Mouse (Mus musculus) myocyte (in vitro differentiated cells): ENCODE results near the gene Gpr19. TPM values are rescaled to one million over a fixed set of nuclear protein-coding genes. Genes with fewer than 3 reads are reported as not detected.

Experiments
- H3K27me3 ChIP-seq: one replicate; pipeline ENCODE4 v1.6.1; 2011; ENCODE audit not compliant: control insufficient read depth, insufficient read depth, insufficient read length
- H3K36me3 ChIP-seq: one replicate; pipeline ENCODE4 v1.6.1; 2011; ENCODE audit not compliant: control insufficient read depth, insufficient read depth
- H3K4me2 ChIP-seq: one replicate; pipeline ENCODE4 v1.6.1; 2011; ENCODE audit warnings: low read depth, control low read depth
- H3K4me3 ChIP-seq: one replicate; pipeline ENCODE4 v1.5.1; 2011; ENCODE audit warnings: mild to moderate bottlenecking, control low read depth, moderate library complexity
- H3K79me2 ChIP-seq: one replicate; pipeline ENCODE4 v1.6.1; 2011; ENCODE audit not compliant: control insufficient read depth, insufficient read depth
- H3ac ChIP-seq: one replicate; pipeline ENCODE4 v1.6.1; 2011; ENCODE audit not compliant: control insufficient read depth, insufficient read length
- CEBPB ChIP-seq: IDR thresholded peaks from 2 replicates; pipeline ENCODE4 v1.6.1; 2011; ENCODE audit warnings: mild to moderate bottlenecking, moderate library complexity; ENCODE audit not compliant: poor library complexity, insufficient read depth, severe bottlenecking
- E2F4 ChIP-seq: IDR thresholded peaks from one replicate; pipeline ENCODE4 v1.6.1; 2011; ENCODE audit warnings: mild to moderate bottlenecking, control low read depth, moderate library complexity; ENCODE audit not compliant: insufficient read depth
- MAX ChIP-seq: IDR thresholded peaks from one replicate; pipeline ENCODE4 v1.6.1; 2011; ENCODE audit warnings: low read depth, mild to moderate bottlenecking, control low read depth
- MYOD1 ChIP-seq, 3 experiments: IDR thresholded peaks; one replicate each; pipeline ENCODE4 v1.6.1; 2011; ENCODE audit warnings: control low read depth in 2 of 3, low read depth in 2 of 3, mild to moderate bottlenecking in 2 of 3, moderate library complexity in 1 of 3; ENCODE audit not compliant: insufficient read length in 2 of 3, control insufficient read depth in 1 of 3
- MYOG ChIP-seq, 3 experiments: IDR thresholded peaks; one replicate each; pipeline ENCODE4 v1.6.1; 2011; ENCODE audit warnings: control low read depth in 2 of 3, low read depth in 2 of 3, mild to moderate bottlenecking in 2 of 3; ENCODE audit not compliant: insufficient read length in 2 of 3, control insufficient read depth in 1 of 3, insufficient read depth in 1 of 3
- POLR2A ChIP-seq: IDR thresholded peaks from one replicate; pipeline ENCODE4 v1.6.1; 2011; ENCODE audit warnings: low read depth, mild to moderate bottlenecking, control low read depth, moderate library complexity; ENCODE audit not compliant: insufficient read length
- POLR2AphosphoS2 ChIP-seq: IDR thresholded peaks from one replicate; pipeline ENCODE4 v1.6.1; 2011; ENCODE audit warnings: low read depth, control low read depth; ENCODE audit not compliant: insufficient read length
- REST ChIP-seq: IDR thresholded peaks from one replicate; pipeline ENCODE4 v1.6.1; 2011; ENCODE audit warnings: mild to moderate bottlenecking, control low read depth, moderate library complexity; ENCODE audit not compliant: insufficient read depth, insufficient read length
- SRF ChIP-seq: IDR thresholded peaks from one replicate; pipeline ENCODE4 v1.6.1; 2011; ENCODE audit warnings: low read depth; ENCODE audit not compliant: control insufficient read depth, insufficient read length
- TCF12 ChIP-seq: IDR thresholded peaks from one replicate; pipeline ENCODE4 v1.6.1; 2011; ENCODE audit warnings: mild to moderate bottlenecking, control low read depth; ENCODE audit not compliant: poor library complexity, insufficient read depth, severe bottlenecking
- TCF3 ChIP-seq: IDR thresholded peaks from one replicate; pipeline ENCODE4 v1.6.1; 2011; ENCODE audit warnings: low read depth, control low read depth; ENCODE audit not compliant: insufficient read length
- USF1 ChIP-seq: IDR thresholded peaks from one replicate; pipeline ENCODE4 v1.6.1; 2011; ENCODE audit warnings: low read depth, mild to moderate bottlenecking, control low read depth, moderate library complexity
- polyA plus RNA-seq: library from polyadenylated mRNA; unstranded; fragments of >200 nt; fragmentation: generic; extraction: Trizol; gene quantifications from one replicate; pipeline ENCODE4 v1.2.1, GENCODE M21; 2012; ENCODE audit warnings: missing spikeins

The Gpr19 gene
- polyA plus RNA-seq, 1 experiment, result 2.2 TPM

DNA sequence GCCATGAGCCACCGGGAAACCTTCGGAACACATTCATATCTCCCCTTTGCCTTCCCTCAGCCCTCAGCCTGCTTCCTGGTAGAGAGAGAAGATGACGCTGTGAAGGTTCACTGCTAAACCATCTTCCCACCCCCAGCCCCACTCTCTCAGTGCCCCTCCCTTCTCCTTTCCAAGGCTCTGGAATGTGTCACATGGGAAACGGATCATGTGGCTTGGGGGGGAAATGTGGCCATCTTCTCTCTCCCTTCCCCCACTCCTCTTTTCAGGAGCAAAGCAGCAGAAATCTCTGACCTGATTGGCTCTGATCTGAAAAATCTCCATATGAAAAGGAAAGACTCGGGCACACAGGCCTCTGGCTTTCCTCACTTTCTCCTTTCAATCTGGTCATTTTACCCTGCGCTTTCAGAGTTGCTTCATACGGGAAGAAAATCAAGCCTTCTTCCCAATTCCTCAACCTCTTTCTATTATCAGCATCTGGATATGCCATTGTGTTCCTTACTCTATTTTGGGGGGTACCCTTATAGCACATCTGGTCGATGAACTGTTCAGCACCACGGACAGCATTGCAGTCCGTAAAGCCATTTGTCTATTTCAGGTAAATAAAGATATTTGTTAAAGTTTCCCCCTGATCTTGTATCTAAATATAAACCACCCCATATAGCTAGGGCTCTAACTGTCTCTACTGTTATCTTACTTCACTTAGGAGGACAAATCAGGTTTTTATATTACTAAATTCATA lies 10.5 kb downstream of the Gpr19 start:
- TF ChIP-seq E2F4 (no peak), TCF12 (no peak), SRF (no peak), REST (peak; percentile 76), CEBPB (no peak), POLR2AphosphoS2 (no peak), MYOD1 (IDR thresholded peaks at IDR 0.05; ENCODE audit: control insufficient read depth in 1 of 3, insufficient read length in 2 of 3, low read depth in 2 of 3) (no peak), POLR2A (no peak)
- no peak overlapping the region for H3ac ChIP-seq
- no peak overlapping the region for H3K4me3 ChIP-seq
- no peak overlapping the region for H3K4me2 ChIP-seq
- H3K27me3 ChIP-seq, result no peaks in the 10 kb centered on the region
- H3K36me3 ChIP-seq, result no peaks in the 10 kb centered on the region
- no peaks in the 10 kb centered on the region for H3K79me2 ChIP-seq

DNA sequence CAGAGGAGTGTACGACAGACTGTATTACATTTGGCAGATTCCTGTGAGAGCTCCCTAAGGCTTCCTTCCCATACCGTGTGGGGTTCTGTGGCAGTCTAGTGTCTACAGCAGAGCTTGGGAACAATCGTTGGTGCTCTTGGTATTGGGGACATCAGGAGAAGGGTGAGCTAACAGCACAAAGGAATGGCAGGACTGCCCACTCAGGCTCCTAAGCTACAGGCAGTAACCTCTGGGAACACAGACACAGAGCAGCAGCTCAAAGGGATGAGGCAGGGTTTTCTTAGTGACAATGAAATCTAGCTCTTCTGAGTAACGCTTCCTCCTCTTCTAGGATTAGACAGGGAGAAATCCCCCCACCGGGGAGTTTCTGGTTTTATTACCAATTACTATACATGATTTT lies 11.4 kb downstream of the Gpr19 start:
- TF ChIP-seq CEBPB, result no peak
- no peak for TF ChIP-seq POLR2AphosphoS2
- no peak for TF ChIP-seq SRF
- TF ChIP-seq MYOD1 (IDR thresholded peaks at IDR 0.05; ENCODE audit: control insufficient read depth in 1 of 3, insufficient read length in 2 of 3, low read depth in 2 of 3), result no peak
- TF ChIP-seq MAX, result no peak
- no peak for TF ChIP-seq TCF3
- TF ChIP-seq E2F4, result no peak
- no peak for TF ChIP-seq MYOG (IDR thresholded peaks at IDR 0.05; ENCODE audit: control insufficient read depth in 1 of 3, insufficient read depth in 1 of 3, insufficient read length in 2 of 3, low read depth in 2 of 3)
- TF ChIP-seq POLR2A, result no peak
- TF ChIP-seq USF1, result no peak
- TF ChIP-seq TCF12, result no peak
- no peak for TF ChIP-seq REST
- no peak overlapping the region for H3K4me3 ChIP-seq
- H3K36me3 ChIP-seq, result no peaks in the 10 kb centered on the region
- H3K79me2 ChIP-seq, result no peaks in the 10 kb centered on the region
- no peak overlapping the region for H3K4me2 ChIP-seq
- no peak overlapping the region for H3ac ChIP-seq
- H3K27me3 ChIP-seq, result no peaks in the 10 kb centered on the region

DNA sequence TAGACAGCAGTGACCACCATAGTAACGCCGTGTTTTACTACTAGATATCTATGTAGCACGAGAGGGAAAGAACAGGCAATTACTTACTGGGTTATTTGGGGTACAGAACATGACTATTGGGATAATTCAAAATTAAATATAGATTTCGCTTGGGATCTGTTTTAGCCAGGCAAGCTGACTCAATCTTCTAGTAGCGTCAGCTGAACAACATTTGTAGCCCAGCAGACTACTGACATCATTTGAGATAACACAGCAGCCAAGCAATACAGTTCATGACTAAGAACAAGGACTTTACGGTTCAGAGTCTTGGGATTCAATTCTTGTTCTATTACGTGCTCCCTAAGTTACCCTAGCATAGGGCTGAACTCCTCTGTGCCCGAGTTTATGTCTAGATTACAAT lies 11.9 kb downstream of the Gpr19 start:
- no peak overlapping the region for H3K4me2 ChIP-seq

DNA sequence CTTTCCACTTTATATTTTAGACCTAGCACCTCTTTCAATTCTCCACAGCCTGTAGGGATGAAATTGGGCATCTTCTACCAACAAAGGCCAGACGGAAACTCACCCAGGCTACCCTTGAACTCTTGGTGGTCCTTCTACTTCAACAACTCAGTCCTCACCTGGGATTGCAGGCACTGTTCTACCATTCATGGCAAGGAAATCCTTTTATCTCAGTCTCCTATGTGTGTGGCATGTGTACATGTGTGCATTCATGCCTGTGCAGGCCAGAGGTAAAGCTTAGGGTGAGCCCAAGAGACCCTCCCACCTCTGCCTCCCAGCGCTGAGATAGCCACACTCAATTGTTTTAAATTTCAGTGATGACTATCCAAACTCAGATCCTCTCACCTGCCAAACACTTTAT lies 12.9 kb downstream of the Gpr19 start:
- Histone ChIP-seq H3K4me3 (no peak overlapping the region), H3K79me2 (no peaks in the 10 kb centered on the region), H3ac (no peak overlapping the region), H3K36me3 (no peaks in the 10 kb centered on the region), H3K4me2 (no peak overlapping the region), H3K27me3 (no peaks in the 10 kb centered on the region)
- TF ChIP-seq E2F4 (no peak), SRF (no peak), MYOG (IDR thresholded peaks at IDR 0.05; ENCODE audit: control insufficient read depth in 1 of 3, insufficient read depth in 1 of 3, insufficient read length in 2 of 3, low read depth in 2 of 3) (no peak), MYOD1 (IDR thresholded peaks at IDR 0.05; ENCODE audit: control insufficient read depth in 1 of 3, insufficient read length in 2 of 3, low read depth in 2 of 3) (no peak), POLR2A (no peak), USF1 (no peak), TCF3 (no peak), CEBPB (no peak), POLR2AphosphoS2 (no peak), REST (no peak), MAX (no peak), TCF12 (no peak)

More for the DNA sequence above, 11.9 kb downstream of the Gpr19 start:
- no peak overlapping the region for H3ac ChIP-seq
- no peaks in the 10 kb centered on the region for H3K27me3 ChIP-seq
- H3K79me2 ChIP-seq, result no peaks in the 10 kb centered on the region
- no peaks in the 10 kb centered on the region for H3K36me3 ChIP-seq
- TF ChIP-seq MYOG (IDR thresholded peaks at IDR 0.05; ENCODE audit: control insufficient read depth in 1 of 3, insufficient read depth in 1 of 3, insufficient read length in 2 of 3, low read depth in 2 of 3), result no peak
- TF ChIP-seq CEBPB, result no peak
- no peak for TF ChIP-seq MYOD1 (IDR thresholded peaks at IDR 0.05; ENCODE audit: control insufficient read depth in 1 of 3, insufficient read length in 2 of 3, low read depth in 2 of 3)
- TF ChIP-seq MAX, result no peak
- TF ChIP-seq TCF3, result no peak
- TF ChIP-seq SRF, result no peak
- TF ChIP-seq E2F4, result no peak
- TF ChIP-seq REST, result no peak
- no peak for TF ChIP-seq POLR2AphosphoS2
- TF ChIP-seq TCF12, result no peak
- no peak for TF ChIP-seq USF1
- TF ChIP-seq POLR2A, result no peak
- H3K4me3 ChIP-seq, result no peak overlapping the region
